Mouse (Mus musculus): ENCODE results near the gene Ugp2.

Ugp2 gene

DNA sequence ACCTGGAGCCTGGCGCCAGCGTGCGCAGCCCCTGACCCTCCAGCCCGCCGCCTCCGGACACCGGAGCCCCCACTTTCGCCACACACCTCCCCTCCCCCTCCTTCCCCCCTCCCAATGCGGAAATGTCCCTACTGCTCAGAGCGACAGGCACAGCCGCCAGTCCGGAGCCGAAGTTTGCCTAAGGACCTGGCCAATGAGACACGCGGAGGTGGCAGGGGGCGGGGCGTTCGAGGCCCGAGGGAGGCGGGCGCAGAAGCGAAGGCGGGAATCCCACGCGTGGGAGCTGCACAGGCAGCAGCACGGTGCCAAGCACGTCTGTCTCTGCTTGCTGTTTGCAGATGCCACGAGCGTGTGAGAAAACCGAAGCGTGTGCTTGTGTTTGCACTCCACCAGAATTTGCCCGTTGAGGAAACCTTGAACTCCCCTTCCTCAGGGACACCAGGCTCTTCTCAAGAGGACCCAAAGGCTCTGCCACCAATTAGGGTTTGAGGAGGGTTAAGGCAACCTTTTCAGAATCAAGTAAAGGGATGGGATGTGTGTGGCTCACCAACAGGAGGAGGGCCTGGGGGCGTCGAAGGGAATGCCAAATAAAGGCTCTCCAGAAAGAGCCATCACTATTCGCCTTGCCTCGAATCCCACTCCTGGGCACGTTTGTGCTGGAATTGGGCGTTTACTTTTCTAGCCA lies at the start of gene Ugp2:
TSS of gene Ugp2 (minus strand) at position 80 of the 685 bp plus-strand sequence.
- DNase-seq (ENCODE audit: low read depth, low spot score) = peak; percentile 93

DNA sequence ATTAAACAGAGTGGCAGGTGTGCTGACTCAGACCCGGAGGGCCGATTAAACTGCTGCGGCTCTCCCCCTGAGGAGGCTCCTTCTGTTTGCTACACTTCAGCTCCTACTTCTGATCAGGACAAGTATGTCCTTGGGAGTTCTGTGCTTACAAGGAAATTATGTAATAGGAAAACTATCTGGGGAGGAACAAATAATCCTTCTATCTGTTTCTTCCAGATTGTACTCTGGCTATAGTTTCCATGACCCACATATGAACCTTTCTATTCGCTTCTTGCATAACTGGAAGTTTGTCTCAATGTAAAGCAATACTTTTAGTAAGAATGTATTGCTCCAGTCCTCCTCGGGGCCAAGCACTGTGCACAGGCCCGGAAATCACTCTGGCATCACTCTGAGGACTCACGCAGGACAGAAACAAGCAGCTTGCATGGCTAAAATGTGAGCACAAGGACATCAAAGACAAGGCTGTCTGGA lies 43.9 kb upstream of the Ugp2 start:
- DNase-seq (ENCODE audit: low read depth, low spot score) = no peak

DNA sequence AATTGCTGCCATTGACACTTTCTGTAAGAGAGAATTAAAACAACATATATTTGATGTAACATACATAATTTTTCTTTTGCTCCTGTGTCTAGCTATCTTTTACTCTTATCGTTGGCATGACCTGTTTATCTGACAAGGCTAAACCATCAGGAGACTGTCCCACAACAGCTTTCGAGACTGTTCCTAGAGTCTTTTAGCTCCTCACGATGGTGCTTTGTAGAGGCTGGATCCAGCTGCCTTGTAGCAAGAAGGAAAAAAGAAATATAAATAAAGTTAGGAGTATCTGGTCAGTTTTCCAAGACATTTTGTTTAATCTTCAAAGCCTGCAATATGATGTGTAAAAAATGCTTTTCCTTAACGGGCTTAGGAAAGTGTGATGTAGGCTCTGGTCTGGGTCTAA lies 35.7 kb upstream of the Ugp2 start:
- no peak for DNase-seq (ENCODE audit: low read depth, low spot score)

DNA sequence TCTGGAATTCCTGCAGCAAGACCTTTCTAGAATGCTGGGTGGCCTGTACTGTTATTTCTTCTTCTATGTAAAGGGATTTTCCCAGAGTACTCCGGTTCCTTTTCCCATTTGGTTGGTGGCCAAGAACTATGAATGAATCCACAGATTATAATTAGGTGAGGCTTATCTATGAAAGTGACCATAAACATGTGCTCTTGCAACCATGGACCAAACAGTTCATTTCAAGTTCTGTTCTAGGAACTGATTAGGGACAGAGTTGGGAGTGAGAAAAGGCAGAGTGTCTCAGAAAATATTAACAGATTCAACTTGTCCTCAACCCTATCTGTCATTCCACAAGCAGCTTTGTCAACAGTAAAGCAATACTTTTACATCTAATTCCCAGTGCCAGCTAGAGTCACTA lies 35.1 kb upstream of the Ugp2 start:
- DNase-seq (ENCODE audit: low read depth, low spot score) = no peak

DNA sequence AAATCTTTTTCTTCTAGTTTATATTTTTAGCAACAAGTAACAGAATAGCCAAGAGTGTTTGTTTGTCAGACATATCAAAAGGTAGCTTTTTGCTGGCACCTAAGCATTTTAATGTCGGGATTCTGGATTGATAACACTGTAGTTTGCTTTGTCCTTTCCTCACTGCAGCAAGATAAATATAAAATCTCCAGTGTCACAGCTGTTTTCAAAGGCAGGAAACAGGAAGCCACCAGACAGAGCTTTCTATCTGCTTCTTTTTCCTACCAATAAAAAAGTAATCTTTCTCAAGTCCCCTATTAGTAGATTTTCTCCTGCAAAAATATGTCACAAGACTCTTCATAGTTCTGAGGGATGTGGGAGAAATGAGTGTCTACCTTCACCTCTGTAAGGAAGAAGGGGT lies 32.9 kb upstream of the Ugp2 start:
- no peak for DNase-seq (ENCODE audit: low read depth, low spot score)

DNA sequence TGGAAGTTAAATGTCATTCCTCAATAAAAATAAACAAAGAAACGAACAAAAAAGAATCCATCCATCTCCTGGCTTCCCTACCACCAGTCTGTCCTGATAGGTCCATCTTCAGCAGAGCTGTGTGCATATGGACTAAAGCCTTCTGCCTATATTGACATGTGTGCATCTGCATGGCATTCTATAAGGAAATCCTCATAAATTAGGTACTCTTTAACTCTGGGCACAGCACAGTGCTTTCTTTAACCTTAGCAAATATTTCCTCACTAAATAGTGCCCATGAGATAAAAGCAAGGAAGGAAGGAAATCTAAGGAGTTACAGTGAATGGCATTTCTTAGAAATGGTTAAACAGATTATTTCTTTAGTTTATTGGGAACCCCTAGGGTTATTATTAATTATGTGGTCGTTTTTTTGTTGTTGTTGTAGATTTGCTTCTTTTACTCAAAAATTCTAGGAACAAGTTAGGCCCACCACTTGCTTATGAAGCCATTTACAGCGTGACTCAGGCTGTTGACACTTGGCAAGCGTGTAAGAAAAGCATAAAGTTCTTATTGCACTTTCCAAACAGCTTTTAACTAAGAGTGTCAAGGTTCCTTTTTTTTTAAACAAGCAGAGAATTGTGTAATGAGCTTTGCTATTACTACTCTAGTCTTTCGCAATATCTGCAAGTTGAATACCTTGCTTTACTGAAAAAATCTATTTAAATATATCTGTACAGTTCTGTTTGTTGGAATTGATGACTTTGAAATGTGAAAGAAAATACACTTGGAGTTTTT lies 31.7 kb upstream of the Ugp2 start:
- DNase-seq (ENCODE audit: low read depth, low spot score) = no peak

DNA sequence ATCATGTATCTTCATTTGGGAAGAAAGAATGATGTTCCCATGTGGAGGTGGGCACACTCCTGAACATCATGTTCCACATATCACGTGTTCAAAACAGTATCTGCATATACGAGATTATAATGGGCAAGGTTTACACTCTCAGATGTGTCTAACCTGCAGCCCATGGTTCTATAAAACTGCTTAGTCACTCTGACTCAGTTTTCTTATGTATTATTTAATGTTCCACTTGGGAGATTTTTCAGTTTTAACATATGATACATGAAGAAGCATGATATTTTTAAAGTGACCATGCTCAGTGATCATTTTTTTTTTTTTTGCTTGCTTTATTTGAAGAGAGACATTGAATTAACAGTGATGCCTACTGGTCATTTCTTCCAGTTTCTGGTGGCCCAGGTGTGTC lies 30.2 kb upstream of the Ugp2 start:
- DNase-seq (ENCODE audit: low read depth, low spot score) = no peak

DNA sequence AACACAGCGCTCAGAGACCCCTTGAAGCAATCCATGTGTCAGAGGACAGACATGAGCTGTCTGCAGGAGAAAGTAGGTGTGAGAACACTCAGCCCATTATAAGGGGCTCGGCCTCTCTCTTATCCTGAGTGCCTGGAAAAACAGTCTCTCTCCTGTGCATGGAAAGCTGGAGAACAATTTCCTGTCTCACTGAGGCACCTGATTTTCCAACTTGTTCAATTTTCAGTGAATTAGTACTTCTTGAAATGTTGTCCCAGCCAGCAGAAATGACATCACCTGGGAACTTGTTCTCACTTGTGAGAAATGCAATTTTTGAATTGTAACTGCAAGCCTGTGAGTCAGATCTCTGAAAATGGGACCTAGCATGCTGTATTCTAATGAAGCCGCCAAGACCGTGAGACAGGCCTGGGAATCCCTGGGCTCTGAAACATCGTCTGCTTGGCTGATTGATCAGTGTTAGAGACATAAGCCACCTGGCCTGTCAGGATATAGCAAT lies 28.2 kb upstream of the Ugp2 start:
- DNase-seq (ENCODE audit: low read depth, low spot score) = no peak

DNA sequence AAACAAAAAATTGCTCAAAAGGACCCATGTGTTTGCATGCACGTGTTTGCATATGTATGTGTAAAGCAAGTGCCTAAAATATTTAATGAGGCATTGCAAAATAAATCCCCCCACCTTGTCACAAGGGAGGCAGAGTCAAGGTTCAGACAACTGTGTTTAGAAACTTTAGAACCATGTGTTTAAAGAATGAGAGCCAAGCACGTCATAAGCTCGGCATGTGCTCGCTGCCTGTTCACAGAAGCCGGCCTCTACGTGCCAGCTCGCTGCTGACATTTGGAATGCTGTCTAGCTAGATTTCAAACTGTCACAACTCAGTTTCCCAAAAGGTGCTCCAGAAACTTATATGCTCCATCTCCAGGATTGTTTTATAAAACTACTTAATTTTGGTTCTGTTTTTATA lies 27.5 kb upstream of the Ugp2 start:
- no peak for DNase-seq (ENCODE audit: low read depth, low spot score)

DNA sequence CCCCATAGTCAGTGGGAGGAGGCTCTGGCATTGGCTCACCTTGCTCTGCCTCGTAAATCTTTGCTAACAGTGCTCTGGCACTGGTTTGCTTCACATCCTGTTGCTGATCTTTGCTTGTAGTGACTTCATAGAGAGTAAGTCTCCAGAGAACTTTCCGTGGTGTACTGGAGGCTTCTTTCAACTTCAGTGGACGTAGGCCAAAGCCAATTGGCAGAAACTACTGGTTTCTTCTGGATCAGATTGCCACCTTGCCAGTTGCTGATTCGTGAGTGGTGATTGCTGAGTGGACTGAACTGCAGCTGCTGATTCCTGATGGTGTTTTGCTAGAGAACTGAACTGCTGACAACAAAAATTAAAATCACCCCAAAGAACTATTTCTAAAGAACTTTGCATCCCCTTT lies 15.8 kb upstream of the Ugp2 start:
- no peak for DNase-seq (ENCODE audit: low read depth, low spot score)

DNA sequence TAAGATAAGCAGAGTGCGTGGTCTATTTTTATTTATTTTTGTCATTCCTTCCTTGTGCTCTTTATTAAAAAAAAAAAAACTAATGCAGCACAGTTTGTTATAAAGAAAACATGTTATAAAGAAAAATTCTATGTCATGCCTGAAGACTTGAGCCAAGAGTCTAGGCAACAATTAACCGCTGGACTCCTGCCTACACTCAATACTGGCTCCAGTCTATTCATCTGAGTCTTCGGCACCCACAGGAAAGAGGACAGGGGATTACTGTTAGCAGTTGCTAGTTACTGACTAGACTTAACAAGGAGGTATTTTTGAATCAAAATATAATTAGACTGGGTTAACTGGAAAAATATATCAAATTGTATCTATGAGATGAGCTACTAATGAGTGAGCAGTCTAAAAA lies 3.1 kb upstream of the Ugp2 start:
- DNase-seq (ENCODE audit: low read depth, low spot score) = no peak

DNA sequence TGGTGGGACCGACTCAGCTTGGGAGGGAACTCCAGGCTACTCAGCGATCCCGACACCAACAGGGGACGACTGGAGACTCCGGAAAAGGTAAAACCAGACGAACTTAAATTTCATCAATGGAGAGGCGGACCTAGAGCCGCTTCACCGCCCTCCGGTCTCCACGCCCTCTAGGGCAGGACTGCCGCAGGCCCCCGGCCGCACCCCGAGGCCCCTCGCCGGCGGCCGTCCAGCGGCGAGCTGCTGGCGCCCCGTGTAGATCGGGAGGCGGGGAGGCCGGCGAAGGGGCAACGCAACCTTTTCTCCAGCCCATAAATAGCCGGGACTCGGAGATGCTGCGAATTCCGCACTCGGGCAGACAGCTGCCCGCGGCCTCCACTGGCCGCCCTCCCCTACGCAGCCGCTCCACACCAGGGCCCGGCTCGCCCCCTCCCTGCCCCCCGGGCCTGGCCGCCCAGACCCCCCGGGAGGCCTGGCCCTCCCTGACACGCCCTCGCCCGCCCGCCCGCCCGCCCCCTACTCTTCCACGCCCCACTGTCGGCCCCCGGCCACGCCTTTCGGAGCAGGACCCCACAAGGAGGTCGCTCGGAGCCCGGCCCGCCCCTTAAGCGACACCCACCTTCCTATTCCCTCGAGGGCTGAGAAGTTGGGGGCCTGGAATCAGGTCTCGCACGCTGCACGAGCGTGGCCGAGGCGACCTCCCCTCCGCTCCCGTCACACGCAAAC lies 441 bp downstream of the Ugp2 start:
- DNase-seq (ENCODE audit: low read depth, low spot score) = peak; percentile 35

DNA sequence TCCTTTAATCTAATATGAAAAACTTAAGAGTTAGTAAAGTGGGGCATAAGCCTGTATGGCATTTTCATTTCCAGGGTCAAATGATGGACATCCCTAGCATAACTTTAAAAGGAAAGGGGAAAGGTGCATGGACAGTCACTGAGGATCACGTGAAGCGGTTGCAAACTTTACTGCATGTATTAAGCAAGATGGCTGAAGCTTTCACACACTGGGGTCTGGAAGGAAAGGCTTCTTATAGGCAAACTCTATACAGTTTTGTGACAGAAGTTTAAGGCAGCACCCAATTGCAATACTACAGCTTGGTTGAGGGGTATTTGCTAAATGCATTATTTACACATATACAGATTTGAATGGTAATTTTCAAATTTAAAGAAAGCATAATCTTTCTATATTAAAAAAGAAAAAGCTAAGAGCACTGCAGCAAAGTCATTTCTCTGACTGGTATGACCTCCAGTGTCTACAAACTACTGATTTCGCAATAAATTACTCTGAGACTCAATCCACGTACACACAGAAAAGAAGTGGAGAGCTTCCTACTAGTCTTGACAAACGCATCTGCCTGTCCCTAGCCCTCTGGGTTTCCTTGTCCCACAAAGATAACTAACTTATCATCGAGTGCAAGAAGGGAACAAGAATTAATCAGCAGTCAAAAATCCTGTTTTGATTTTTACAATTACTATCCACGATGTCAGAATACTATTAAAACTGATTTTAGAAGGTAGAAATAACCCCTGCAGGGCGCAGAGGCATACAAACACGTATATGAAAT lies 1.6 kb downstream of the Ugp2 start:
- DNase-seq (ENCODE audit: low read depth, low spot score) = no peak

DNA sequence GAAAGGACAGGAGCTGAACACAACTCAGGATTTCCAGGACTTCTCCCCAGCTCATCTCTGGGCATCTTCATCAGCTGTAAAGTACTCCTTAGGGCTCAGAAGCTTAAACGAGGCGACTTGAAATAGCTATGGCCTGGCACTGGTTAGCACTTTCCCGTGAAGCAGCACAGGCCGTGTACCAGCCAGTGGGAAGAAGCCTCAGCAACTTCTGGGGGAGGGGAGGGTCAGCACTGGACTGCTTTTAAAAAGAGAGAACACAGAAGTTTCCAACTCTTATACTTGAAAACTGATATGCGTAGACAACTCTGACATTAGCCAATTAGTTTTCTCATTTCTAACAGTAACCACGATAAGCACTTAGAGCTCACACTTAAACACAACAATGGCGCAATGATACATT lies 2.5 kb downstream of the Ugp2 start:
- DNase-seq (ENCODE audit: low read depth, low spot score) = no peak

DNA sequence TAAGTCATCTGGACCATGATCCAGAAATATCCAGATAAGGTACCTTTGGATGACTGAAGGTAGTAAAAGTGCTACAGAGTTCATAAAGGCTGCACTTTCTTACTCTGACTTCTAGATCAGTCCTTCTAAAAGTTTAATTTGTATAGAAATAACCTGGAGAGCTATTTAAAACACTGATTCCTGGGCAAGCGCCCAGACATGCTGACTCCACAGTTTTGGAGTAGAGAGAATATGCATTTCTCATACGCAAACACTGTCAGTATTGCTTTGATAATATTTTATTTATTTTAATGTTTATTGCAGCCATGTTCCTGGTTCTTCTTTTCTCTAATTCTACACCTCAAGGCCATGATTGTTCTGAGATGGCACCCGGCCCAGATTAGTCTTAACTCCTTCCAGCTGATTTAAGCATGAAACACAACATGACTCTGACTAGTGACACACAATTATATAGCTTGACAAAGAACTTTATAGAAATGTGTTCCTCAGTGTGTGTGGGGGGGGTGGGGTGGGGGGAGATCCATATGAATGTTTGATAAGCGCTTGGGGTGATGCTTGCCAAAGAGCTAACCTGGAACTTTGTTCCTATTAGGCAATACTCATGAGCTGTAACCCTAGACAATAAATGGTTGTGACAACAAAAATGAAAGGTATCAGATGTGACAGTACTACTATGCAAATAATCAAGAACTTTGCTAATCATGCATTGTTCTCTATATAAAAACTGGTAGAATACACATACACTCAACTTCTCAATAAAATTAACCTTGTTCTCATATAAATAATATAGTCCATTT lies 7.7 kb downstream of the Ugp2 start:
- DNase-seq (ENCODE audit: low read depth, low spot score) = no peak

DNA sequence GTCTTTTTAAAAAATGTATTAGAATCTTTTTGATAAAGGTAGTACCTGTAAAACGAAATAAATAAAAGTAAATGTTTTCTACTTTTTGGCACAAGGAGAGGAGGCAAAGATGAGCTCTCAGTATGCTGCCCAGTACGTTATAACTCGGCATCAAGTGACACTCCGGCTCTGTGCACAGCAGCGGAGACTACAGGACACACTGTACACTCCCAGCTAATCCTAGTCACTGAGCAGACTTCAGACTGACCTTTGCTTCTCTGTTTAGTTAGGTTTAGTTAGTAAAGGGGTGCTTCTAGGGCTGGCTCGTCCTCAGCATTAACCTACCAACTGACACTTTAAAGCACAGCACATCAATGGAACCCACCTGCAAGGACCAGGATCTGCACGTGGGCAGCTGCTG lies 19.7 kb downstream of the Ugp2 start:
- DNase-seq (ENCODE audit: low read depth, low spot score) = no peak

DNA sequence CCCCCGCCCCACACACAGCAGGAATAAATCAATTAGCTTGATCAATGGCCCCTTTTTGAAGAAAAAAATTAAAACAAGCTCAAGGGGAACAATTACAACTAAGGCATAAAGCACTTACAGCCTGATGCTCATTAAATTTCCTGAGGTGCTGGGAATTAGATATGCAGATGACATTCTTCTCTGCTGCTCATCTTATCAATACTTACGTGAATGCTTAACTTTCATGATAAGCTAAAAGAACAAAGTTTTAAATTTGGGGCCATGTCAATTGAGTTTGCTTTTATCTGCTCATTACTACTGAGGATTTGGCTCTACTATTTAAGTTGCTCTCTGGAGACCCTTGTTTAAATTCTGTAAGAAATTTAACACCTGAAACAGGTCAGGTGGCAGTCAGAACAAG lies 22.1 kb downstream of the Ugp2 start:
- DNase-seq (ENCODE audit: low read depth, low spot score) = no peak

DNA sequence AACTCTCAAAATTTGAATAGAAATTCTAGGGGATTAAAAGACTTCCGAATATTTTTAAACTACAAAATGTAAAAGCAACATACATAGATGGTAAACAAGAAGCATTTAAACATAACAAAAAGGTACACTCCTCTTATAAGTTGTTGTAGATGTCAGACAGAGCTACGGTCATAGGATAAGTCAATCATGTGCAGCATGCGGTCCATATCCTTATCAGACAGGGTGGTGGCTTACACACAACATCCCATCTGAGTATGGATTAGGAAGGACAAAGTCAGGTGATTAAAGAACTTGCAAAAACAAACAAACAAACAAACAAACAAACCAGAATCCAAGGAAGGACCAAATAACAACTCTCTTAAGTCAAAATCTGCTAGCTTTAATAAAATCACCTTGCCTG lies 25.0 kb downstream of the Ugp2 start:
- DNase-seq (ENCODE audit: low read depth, low spot score) = no peak

DNA sequence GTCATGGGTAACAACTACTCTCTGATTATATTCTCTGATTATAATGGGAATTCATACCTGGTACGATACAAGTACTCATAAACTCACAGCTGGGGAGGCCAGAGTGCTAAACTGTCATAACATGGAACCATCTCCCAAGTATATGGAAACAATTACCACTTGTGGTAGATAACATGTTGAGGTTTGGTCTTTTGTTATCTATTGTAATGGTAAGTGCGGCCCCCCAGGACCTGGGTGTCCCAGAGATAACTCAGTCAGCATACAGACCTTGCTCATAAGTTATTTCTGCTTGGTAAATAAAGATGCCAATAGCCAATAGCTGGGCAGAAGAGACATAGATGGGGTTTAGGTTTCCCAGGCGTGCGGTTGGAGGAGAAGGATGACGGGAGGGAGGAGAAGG lies 27.5 kb downstream of the Ugp2 start:
- DNase-seq (ENCODE audit: low read depth, low spot score) = no peak

DNA sequence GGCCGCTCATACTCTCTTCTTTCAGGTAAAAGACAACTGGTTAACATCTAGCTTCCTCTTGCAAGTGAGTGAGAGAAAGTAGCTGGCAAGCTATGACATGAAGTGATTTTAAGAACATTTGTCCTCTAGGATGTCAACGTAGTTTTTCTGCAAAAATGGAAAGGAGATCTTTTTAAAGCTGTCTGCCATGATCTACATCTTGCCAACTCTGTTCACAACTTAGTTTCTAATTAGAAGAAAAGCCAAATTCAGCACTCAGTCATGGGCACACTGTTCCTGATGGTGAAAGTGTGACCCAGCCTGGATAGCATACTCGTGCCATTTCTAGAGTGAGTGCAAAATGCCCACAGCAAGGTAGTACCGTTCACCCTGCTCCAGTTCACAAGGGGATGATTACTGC lies 31.9 kb downstream of the Ugp2 start:
- peak; percentile 58 for DNase-seq (ENCODE audit: low read depth, low spot score)

DNA sequence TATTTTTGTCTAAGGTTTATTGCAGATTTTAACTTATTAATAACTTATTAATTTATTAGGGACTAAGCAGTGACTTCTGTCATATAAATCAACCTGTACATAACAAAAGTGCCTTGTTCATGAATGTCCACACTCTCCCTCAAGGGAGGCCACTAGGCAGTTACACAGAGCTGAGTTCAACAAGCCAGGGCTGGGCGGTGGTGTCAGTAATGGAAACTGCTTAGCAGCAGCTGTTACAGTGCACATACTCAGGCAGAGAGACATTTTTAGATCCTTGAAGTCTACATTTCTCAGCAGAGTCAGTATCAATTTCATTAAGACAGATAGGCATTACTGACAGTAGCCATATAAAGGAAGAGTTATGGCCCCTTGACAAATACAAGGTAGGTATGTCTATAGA lies 33.1 kb downstream of the Ugp2 start:
- DNase-seq (ENCODE audit: low read depth, low spot score) = no peak

Data from telencephalon, adult 2 months (tissue).